Mouse (Mus musculus): Measurements from ENCODE around the gene Cd300lg.

GRCm38 (mm10) chr11:102095676-102096075 is 54.4 kb downstream of the Cd300lg start:
- TF ChIP-seq TAL1 (IDR thresholded peaks at IDR 0.05; ENCODE audit: low read length), result no peak
- TF ChIP-seq GATA1 (IDR thresholded peaks at IDR 0.05; ENCODE audit: low read length), result no peak
